ENCODE assay signal across 7 mouse cellular contexts in the genomic region with DNA sequence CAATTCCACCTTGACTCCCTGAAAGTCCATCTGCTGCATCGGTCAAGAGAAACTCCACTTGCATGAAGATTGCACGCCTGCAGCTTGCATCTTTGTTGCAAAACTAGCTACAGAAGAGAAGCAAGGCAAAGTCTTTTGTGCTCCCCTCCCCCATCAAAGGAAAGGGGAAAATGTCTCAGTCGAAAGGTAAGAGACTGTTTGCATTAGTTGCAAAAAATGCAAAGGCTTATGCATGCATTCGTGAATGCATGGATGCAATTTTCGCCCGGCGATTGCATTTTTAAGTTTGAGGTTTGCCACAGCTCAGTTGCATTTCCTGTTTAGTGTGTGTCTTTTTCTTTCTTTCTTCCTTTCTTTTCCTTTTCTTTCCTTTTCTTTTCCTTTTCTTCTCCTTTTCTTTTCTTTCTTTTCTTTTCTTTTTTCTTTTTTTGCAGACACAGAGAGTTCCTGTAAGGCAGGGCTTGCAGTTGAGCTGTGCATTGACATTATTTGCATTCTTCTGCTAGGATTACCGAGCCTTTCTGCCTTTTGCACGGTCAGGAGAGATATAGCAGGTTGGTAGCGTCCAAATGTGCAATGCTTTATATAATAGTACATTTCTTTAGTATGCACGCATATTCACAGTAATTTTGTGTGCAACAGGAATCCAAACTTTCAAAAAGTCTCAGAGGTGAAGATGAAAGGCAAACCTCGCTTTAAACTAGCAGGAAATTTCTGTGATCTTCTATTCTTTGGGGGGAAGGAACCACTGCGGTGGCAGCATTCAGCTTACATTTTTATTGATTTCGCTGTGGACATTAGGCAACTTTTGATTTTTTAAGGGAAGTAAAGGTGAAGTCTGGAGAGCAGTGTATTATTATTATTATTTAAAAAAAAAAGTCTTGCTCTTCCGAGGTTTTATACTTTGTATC. TPM values are rescaled to one million over a fixed set of nuclear protein-coding genes. Genes with fewer than 3 reads are reported as not detected.
A peak's percentile ranks its signal among the peaks of the same experiment; 100 is the strongest.
DNase-seq lines count a peak whose midpoint lies in the region; ATAC-seq and TF ChIP-seq lines count a peak whose summit lies in the region.

No protein-coding gene starts in this region.

- peak overlapping the region; percentile 56 for H3K4me3 ChIP-seq in lung, embryonic 16.5 days (ENCODE audit: low read length)
- H3K4me3 ChIP-seq in embryonic facial prominence, embryonic 14.5 days (ENCODE audit: low read depth, low read length), result peak overlapping the region; percentile 59
- H3K4me3 ChIP-seq in intestine, postnatal 0 days (ENCODE audit: low read depth, low read length), result peak overlapping the region; percentile 57
- peak overlapping the region; percentile 53 for H3K4me3 ChIP-seq in neural tube, embryonic 14.5 days (ENCODE audit: low read depth, low read length)

- H3K4me1 ChIP-seq in lung, embryonic 16.5 days (replicated peaks; ENCODE audit: control insufficient read depth, insufficient read depth, low read length), result peaks cover 13% of the 10 kb centered on the region
- H3K4me1 ChIP-seq in embryonic facial prominence, embryonic 14.5 days (ENCODE audit: control insufficient read depth, insufficient read depth, low read length), result peaks cover 26% of the 10 kb centered on the region
- no peaks in the 10 kb centered on the region for H3K4me1 ChIP-seq in intestine, postnatal 0 days (replicated peaks; ENCODE audit: control insufficient read depth, insufficient read depth, low read length)
- H3K4me1 ChIP-seq in neural tube, embryonic 14.5 days (ENCODE audit: control insufficient read depth, insufficient read depth, low read length), result peaks cover 14% of the 10 kb centered on the region; the same call in 1 of the 2 replicates

- peak overlapping the region; percentile 6; the same call in 1 of the 2 replicates for H3K27ac ChIP-seq in lung, embryonic 16.5 days (ENCODE audit: low read length)
- H3K27ac ChIP-seq in embryonic facial prominence, embryonic 14.5 days (replicated peaks; ENCODE audit: low read depth, low read length), result no peak overlapping the region; the same call in 1 of the 2 replicates
- 0 out of 2 replicates have a peak overlapping the region, but pooled peaks have one; percentile 5 for H3K27ac ChIP-seq in intestine, postnatal 0 days (ENCODE audit: low read depth, low read length)
- H3K27ac ChIP-seq in neural tube, embryonic 14.5 days (ENCODE audit: low read depth, low read length), result peak overlapping the region; percentile 18; the same call in 1 of the 2 replicates

- peak; percentile 27 for ATAC-seq in lung, embryonic 16.5 days (ENCODE audit: low read depth)
- ATAC-seq in embryonic facial prominence, embryonic 14.5 days (ENCODE audit: low read depth), result no peak
- no peak for ATAC-seq in intestine, postnatal 0 days
- ATAC-seq in neural tube, embryonic 14.5 days (ENCODE audit: low read depth), result no peak

- H3K4me2 ChIP-seq in lung, embryonic 16.5 days (ENCODE audit: low read depth, low read length), result peak overlapping the region; percentile 69
- peak overlapping the region; percentile 57 for H3K4me2 ChIP-seq in embryonic facial prominence, embryonic 14.5 days (ENCODE audit: low read depth, low read length)
- peak overlapping the region; percentile 62 for H3K4me2 ChIP-seq in intestine, postnatal 0 days (replicated peaks; ENCODE audit: low read depth)
- peak overlapping the region; percentile 68 for H3K4me2 ChIP-seq in neural tube, embryonic 14.5 days (ENCODE audit: low read depth, low read length)

- H3K9ac ChIP-seq in lung, embryonic 16.5 days (ENCODE audit: low read length), result peak overlapping the region; percentile 59
- peak overlapping the region; percentile 59 for H3K9ac ChIP-seq in embryonic facial prominence, embryonic 14.5 days (ENCODE audit: low read depth, low read length)
- no peak overlapping the region for H3K9ac ChIP-seq in intestine, postnatal 0 days (ENCODE audit: low read depth, low read length)
- peak overlapping the region; percentile 48; the same call in 1 of the 2 replicates for H3K9ac ChIP-seq in neural tube, embryonic 14.5 days (replicated peaks; ENCODE audit: low read depth, low read length)

- H3K27me3 ChIP-seq in lung, embryonic 16.5 days (ENCODE audit: control insufficient read depth, insufficient read depth, low read depth, low read length), result no peaks in the 10 kb centered on the region
- H3K27me3 ChIP-seq in embryonic facial prominence, embryonic 14.5 days (replicated peaks; ENCODE audit: control insufficient read depth, insufficient read depth, low read length), result no peaks in the 10 kb centered on the region
- no peaks in the 10 kb centered on the region for H3K27me3 ChIP-seq in intestine, postnatal 0 days (replicated peaks; ENCODE audit: control insufficient read depth, insufficient read depth, low read length)
- no peaks in the 10 kb centered on the region for H3K27me3 ChIP-seq in neural tube, embryonic 14.5 days (ENCODE audit: control insufficient read depth, insufficient read depth, low read length)

- H3K36me3 ChIP-seq in lung, embryonic 16.5 days (ENCODE audit: control insufficient read depth, insufficient read depth, low read length), result no peaks in the 10 kb centered on the region
- no peaks in the 10 kb centered on the region for H3K36me3 ChIP-seq in embryonic facial prominence, embryonic 14.5 days (ENCODE audit: control insufficient read depth, insufficient read depth, low read length)
- H3K36me3 ChIP-seq in intestine, postnatal 0 days (ENCODE audit: control insufficient read depth, insufficient read depth), result no peaks in the 10 kb centered on the region
- H3K36me3 ChIP-seq in neural tube, embryonic 14.5 days (ENCODE audit: control insufficient read depth, insufficient read depth, low read length), result no peaks in the 10 kb centered on the region

- no peaks in the 10 kb centered on the region for H3K9me3 ChIP-seq in lung, embryonic 16.5 days (ENCODE audit: control insufficient read depth, low read length)
- H3K9me3 ChIP-seq in embryonic facial prominence, embryonic 14.5 days (ENCODE audit: control insufficient read depth, low read length), result no peaks in the 10 kb centered on the region
- H3K9me3 ChIP-seq in intestine, postnatal 0 days (ENCODE audit: control insufficient read depth), result no peaks in the 10 kb centered on the region
- H3K9me3 ChIP-seq in neural tube, embryonic 14.5 days (ENCODE audit: control insufficient read depth, low read length), result no peaks in the 10 kb centered on the region

- DNase-seq in lung, postnatal 10 days, result no peak
- DNase-seq in embryonic facial prominence, embryonic 14.5 days (ENCODE audit: low spot score), result peak; percentile 31
- no peak for DNase-seq in spleen, postnatal 10 days (ENCODE audit: low spot score in 2 of 2)
- no peak for DNase-seq in c-Kit-positive CD71-positive TER-119-positive erythroid progenitor cells, embryonic 14.5 days (ENCODE audit: low spot score)

- no peak for TF ChIP-seq CTCF in intestine, postnatal 0 days (IDR thresholded peaks at IDR 0.05; ENCODE audit: low read depth)

- 4% methylated on average over 15 of the region's 15 CpGs for WGBS in lung, embryonic 16.5 days
- WGBS in embryonic facial prominence, embryonic 14.5 days, result 7% methylated on average over 15 of the region's 15 CpGs
- 3% methylated on average over 15 of the region's 15 CpGs for WGBS in intestine, postnatal 0 days
- 11% methylated on average over 15 of the region's 15 CpGs for WGBS in neural tube, embryonic 14.5 days

RNA-seq across cellular contexts. Expression of a gene that starts 0.6 kb away (rescaled TPM):
- 16.8 and 17.6 TPM in 2 replicates for polyA plus RNA-seq in lung, embryonic 16.5 days (2015; fragmentation: Nextera tagmentation; extraction: Ambion mirVana)
- 15.5 and 18.5 TPM in 2 replicates for polyA plus RNA-seq in embryonic facial prominence, embryonic 14.5 days (2014; fragmentation: Nextera tagmentation; extraction: Ambion mirVana)
- 3.4 and 3.8 TPM in 2 replicates for polyA plus RNA-seq in intestine, postnatal 0 days (2015; fragmentation: Nextera tagmentation; extraction: Ambion mirVana)
- 22.2 and 24.0 TPM in 2 replicates for polyA plus RNA-seq in neural tube, embryonic 14.5 days (2014; fragmentation: Nextera tagmentation; extraction: Ambion mirVana)
